Mouse (Mus musculus): ENCODE measurements around the gene Actn4. TPM values are rescaled to one million over a fixed set of nuclear protein-coding genes. Genes with fewer than 3 reads are reported as not detected.
A peak's percentile ranks its signal among the peaks of the same experiment; 100 is the strongest.
"Not testable (repeated sequence)": the region's sequence is repeated elsewhere in the genome, so short reads cannot be mapped to it uniquely, and the experiment has no call there.

Gene Actn4
- polyA plus RNA-seq, 1 experiment from 2014 or later, result 319 TPM

- Histone ChIP-seq H3K4me2 (no peak overlapping the region), H3K36me3 (peaks cover 69% of the 10 kb centered on the region), H3K9me3 (no peaks in the 10 kb centered on the region), H3K9ac (no peak overlapping the region), H3K4me1 (peaks cover 4% of the 10 kb centered on the region; the same call in 1 of the 2 replicates), H3K27ac (no peak overlapping the region), H3K4me3 (replicated peaks) (no peak overlapping the region), H3K27me3 (replicated peaks) (peaks cover 5% of the 10 kb centered on the region; the same call in 1 of the 2 replicates)
- ATAC-seq (ENCODE audit: insufficient read depth, low FRiP score, low read depth), result peak; percentile 48
- WGBS, result 37% methylated on average over 7 of the region's 7 CpGs
Observed at GRCm38 (mm10) chr7:28893643-28894265, 68.4 kb downstream of the Actn4 start.

- 94% methylated on average over 17 of the region's 17 CpGs for WGBS
- H3K27ac ChIP-seq, result no peak overlapping the region
Observed at GRCm38 (mm10) chr7:28892601-28893000, 69.5 kb downstream of the Actn4 start.

DNA sequence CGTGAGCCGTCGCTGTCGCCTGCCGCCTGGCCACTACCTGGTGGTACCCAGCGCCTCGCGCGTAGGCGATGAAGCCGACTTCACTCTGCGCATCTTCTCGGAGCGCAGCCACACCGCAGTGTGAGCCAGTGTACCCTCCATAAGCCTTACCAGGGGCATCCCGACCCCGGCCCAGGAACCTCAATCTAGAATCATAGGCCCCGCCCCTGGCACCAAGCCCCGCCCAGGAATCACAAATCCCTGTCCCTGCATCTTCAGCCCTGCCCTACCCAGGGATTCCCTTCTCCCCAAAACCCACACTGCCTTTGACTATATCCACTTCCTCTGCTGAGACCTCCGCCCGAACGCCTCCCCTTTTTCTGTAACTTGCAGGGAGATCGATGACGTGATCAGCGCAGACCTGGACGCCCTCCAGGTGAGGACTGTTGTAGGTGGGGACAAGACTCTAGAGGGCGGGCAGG, 73.4 kb downstream of the Actn4 start:
- Histone ChIP-seq H3K9ac (no peak overlapping the region), H3K4me2 (peak overlapping the region; percentile 66)

More at GRCm38 (mm10) chr7:28892601-28893000, 69.5 kb downstream of the Actn4 start:
- Histone ChIP-seq H3K9ac (no peak overlapping the region), H3K4me1 (peaks cover 10% of the 10 kb centered on the region; the same call in 1 of the 2 replicates), H3K4me2 (no peak overlapping the region), H3K4me3 (replicated peaks) (no peak overlapping the region), H3K36me3 (peaks cover 57% of the 10 kb centered on the region), H3K9me3 (no peaks in the 10 kb centered on the region), H3K27me3 (replicated peaks) (peaks cover 16% of the 10 kb centered on the region)
- no peak for ATAC-seq (ENCODE audit: insufficient read depth, low FRiP score, low read depth)

GRCm38 (mm10) chr7:28886486-28886885, 75.7 kb downstream of the Actn4 start:
- WGBS, result 26% methylated on average over 14 of the region's 14 CpGs
- Histone ChIP-seq H3K27me3 (replicated peaks) (peaks cover 20% of the 10 kb centered on the region), H3K27ac (no peak overlapping the region), H3K36me3 (0 out of 2 replicates have a peak, but pooled peaks cover 7% of the 10 kb centered on the region), H3K9ac (no peak overlapping the region), H3K4me3 (replicated peaks) (no peak overlapping the region), H3K4me1 (peaks cover 10% of the 10 kb centered on the region; the same call in 1 of the 2 replicates), H3K4me2 (no peak overlapping the region), H3K9me3 (no peaks in the 10 kb centered on the region)
- no peak for ATAC-seq (ENCODE audit: insufficient read depth, low FRiP score, low read depth)

More for the DNA sequence above, 73.4 kb downstream of the Actn4 start:
- no peaks in the 10 kb centered on the region for H3K9me3 ChIP-seq
- 3% methylated on average over 27 of the region's 27 CpGs for WGBS
- peaks cover 20% of the 10 kb centered on the region for H3K27me3 ChIP-seq (replicated peaks)
- no peak overlapping the region for H3K27ac ChIP-seq
- peak; percentile 13; the same call in 1 of the 2 replicates for ATAC-seq (ENCODE audit: insufficient read depth, low FRiP score, low read depth)
- peaks cover 25% of the 10 kb centered on the region for H3K36me3 ChIP-seq
- peaks cover 10% of the 10 kb centered on the region; the same call in 1 of the 2 replicates for H3K4me1 ChIP-seq
- H3K4me3 ChIP-seq (replicated peaks), result peak overlapping the region; percentile 35

- H3K4me1 ChIP-seq; H3K9me3 ChIP-seq; H3K36me3 ChIP-seq; H3K9ac ChIP-seq; H3K4me2 ChIP-seq; H3K27ac ChIP-seq; ATAC-seq (ENCODE audit: insufficient read depth, low FRiP score, low read depth); H3K4me3 ChIP-seq (replicated peaks): not testable (repeated sequence)
- peaks cover 14% of the 10 kb centered on the region for H3K27me3 ChIP-seq (replicated peaks)
- 88% methylated on average over 4 of the region's 4 CpGs for WGBS
Observed at GRCm38 (mm10) chr7:28883704-28884103, 78.4 kb downstream of the Actn4 start.

- no peaks in the 10 kb centered on the region for H3K4me1 ChIP-seq
- 77% methylated on average over 11 of the region's 11 CpGs for WGBS
- no peak overlapping the region for H3K27ac ChIP-seq
- H3K4me2 ChIP-seq, result no peak overlapping the region
- peaks cover 7% of the 10 kb centered on the region for H3K27me3 ChIP-seq (replicated peaks)
- ATAC-seq (ENCODE audit: insufficient read depth, low FRiP score, low read depth), result no peak
- H3K9ac ChIP-seq, result no peak overlapping the region
- no peaks in the 10 kb centered on the region for H3K9me3 ChIP-seq
- H3K4me3 ChIP-seq (replicated peaks), result no peak overlapping the region
- H3K36me3 ChIP-seq, result no peaks in the 10 kb centered on the region
Observed at GRCm38 (mm10) chr7:28883039-28883438, 79.1 kb downstream of the Actn4 start.

DNA sequence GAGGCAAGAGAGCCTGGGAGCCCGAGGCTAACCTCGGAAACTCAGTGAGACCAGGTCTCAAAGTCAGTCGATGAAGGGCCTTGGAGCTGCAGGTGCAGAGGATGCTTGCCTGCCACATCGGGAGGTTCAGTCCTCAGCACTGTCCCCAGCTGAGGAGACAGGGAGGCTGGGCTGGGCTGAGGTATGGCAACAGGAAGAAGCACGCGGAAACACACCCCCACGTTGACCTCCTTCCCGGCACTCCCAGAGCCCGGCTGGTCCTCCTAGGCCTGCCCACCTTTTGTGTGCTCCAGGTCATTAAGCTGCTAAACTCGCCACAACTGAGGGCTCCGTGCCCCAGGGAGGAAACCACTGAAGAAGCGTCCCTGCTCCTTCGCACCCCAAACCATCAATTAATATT, 80.9 kb downstream of the Actn4 start, which contains the start of gene Capn12:
TSS of gene Capn12 (plus strand) at position 224 of the 400 bp plus-strand sequence.
- Histone ChIP-seq H3K4me1 (no peaks in the 10 kb centered on the region), H3K9ac (no peak within 1 kb of the TSS), H3K4me2 (no peak within 1 kb of the TSS), H3K27me3 (replicated peaks) (no peaks in the 10 kb centered on the region), H3K4me3 (replicated peaks) (no peak within 1 kb of the TSS), H3K9me3 (no peaks in the 10 kb centered on the region), H3K27ac (no peak within 1 kb of the TSS), H3K36me3 (no peaks in the 10 kb centered on the region)
- 44% methylated on average over 13 of the region's 13 CpGs for WGBS
- ATAC-seq (ENCODE audit: insufficient read depth, low FRiP score, low read depth), result no peak

DNA sequence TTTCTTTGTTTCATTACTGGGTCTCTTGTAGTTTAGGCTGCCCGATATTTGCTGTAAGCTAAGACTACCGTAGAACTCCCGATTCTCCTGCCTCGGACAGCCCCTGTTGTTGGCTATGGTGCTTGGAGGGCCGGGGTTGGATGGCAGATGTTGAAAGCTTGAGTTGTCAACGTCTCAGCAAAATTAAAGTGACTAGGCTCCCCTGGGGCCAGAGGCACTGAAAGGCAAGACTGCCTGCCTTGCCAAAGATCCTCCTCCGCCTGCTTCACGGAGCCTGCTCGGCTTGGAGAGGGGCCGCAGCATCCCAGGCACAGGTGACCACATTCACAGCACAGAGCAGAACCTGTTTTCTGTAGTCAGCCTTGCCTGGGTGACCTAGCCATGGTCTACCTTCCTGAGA, 81.6 kb downstream of the Actn4 start:
- no peaks in the 10 kb centered on the region for H3K9me3 ChIP-seq
- no peak overlapping the region for H3K9ac ChIP-seq
- no peaks in the 10 kb centered on the region for H3K36me3 ChIP-seq
- ATAC-seq (ENCODE audit: insufficient read depth, low FRiP score, low read depth), result no peak
- H3K27me3 ChIP-seq (replicated peaks), result no peaks in the 10 kb centered on the region
- WGBS, result 83% methylated on average over 10 of the region's 10 CpGs
- H3K4me3 ChIP-seq (replicated peaks), result no peak overlapping the region
- H3K4me1 ChIP-seq, result no peaks in the 10 kb centered on the region
- H3K27ac ChIP-seq, result no peak overlapping the region
- H3K4me2 ChIP-seq, result no peak overlapping the region

GRCm38 (mm10) chr7:28879606-28880005, 82.5 kb downstream of the Actn4 start:
- Histone ChIP-seq H3K9me3 (no peaks in the 10 kb centered on the region), H3K4me2 (no peak overlapping the region), H3K4me3 (replicated peaks) (no peak overlapping the region), H3K4me1 (no peaks in the 10 kb centered on the region), H3K27me3 (replicated peaks) (no peaks in the 10 kb centered on the region), H3K36me3 (no peaks in the 10 kb centered on the region), H3K9ac (no peak overlapping the region), H3K27ac (no peak overlapping the region)
- ATAC-seq (ENCODE audit: insufficient read depth, low FRiP score, low read depth), result peak; percentile 30; the same call in 1 of the 2 replicates
- WGBS, result 75% methylated on average over 7 of the region's 7 CpGs

DNA sequence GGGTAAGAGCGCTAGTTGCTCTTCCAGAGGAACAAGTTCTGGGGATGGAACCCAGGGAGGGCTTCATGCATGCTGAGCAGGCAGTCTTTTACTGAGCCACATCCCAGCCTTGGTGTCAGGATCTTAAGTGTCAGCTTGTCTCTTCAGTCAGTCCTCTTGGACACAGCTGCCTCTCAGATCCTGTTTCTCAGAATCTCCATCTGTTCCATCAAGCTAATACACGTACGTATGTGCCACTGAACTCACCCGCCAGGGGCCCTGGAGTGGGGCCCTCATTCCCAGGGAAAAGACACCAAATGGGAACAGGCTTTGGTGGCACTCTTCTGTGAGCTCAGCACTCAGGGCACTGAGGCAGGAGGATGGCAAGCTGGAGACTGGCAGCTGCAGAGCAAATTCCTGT, 84.3 kb downstream of the Actn4 start:
- WGBS, result 62% methylated on average over 4 of the region's 4 CpGs
- Histone ChIP-seq H3K4me1 (no peaks in the 10 kb centered on the region), H3K4me3 (replicated peaks) (no peak overlapping the region), H3K4me2 (no peak overlapping the region), H3K36me3 (no peaks in the 10 kb centered on the region), H3K9ac (no peak overlapping the region), H3K9me3 (no peaks in the 10 kb centered on the region), H3K27ac (no peak overlapping the region), H3K27me3 (replicated peaks) (no peaks in the 10 kb centered on the region)
- no peak for ATAC-seq (ENCODE audit: insufficient read depth, low FRiP score, low read depth)

DNA sequence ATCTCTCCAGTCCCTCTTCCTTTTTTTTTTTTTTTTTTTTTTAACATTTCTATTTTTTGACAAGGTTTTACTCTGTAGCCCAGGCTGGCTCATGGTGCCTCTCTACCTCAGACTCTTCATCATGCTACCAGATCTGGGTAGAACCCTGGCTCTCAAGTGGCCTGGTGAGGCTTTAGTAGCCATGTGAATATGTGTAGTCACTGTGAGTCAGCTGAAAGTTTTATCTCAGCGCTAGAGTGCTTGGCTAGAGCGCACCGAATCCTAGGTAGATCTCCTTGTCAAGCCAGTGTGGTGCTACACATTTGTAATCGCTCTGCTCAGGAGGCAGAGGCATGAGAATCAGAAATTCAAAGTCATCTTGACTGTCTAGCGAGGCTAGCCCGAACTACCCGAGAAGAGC, 85.0 kb downstream of the Actn4 start:
- 79% methylated on average over 7 of the region's 7 CpGs for WGBS
- Histone ChIP-seq H3K4me3 (replicated peaks) (no peak overlapping the region), H3K27me3 (replicated peaks) (no peaks in the 10 kb centered on the region), H3K4me2 (no peak overlapping the region), H3K9me3 (no peaks in the 10 kb centered on the region), H3K9ac (no peak overlapping the region), H3K4me1 (no peaks in the 10 kb centered on the region), H3K36me3 (no peaks in the 10 kb centered on the region), H3K27ac (no peak overlapping the region)
- ATAC-seq (ENCODE audit: insufficient read depth, low FRiP score, low read depth), result peak; percentile 58; the same call in 1 of the 2 replicates

GRCm38 (mm10) chr7:28876099-28876498, 86.0 kb downstream of the Actn4 start:
- no peaks in the 10 kb centered on the region for H3K27me3 ChIP-seq (replicated peaks)
- 73% methylated on average over 4 of the region's 4 CpGs for WGBS

More at GRCm38 (mm10) chr7:28876099-28876498, 86.0 kb downstream of the Actn4 start:
- H3K4me3 ChIP-seq (replicated peaks), result no peak overlapping the region
- no peaks in the 10 kb centered on the region for H3K36me3 ChIP-seq
- H3K27ac ChIP-seq, result no peak overlapping the region
- no peaks in the 10 kb centered on the region for H3K9me3 ChIP-seq
- no peak overlapping the region for H3K4me2 ChIP-seq
- no peaks in the 10 kb centered on the region for H3K4me1 ChIP-seq
- H3K9ac ChIP-seq, result no peak overlapping the region
- ATAC-seq (ENCODE audit: insufficient read depth, low FRiP score, low read depth), result no peak

Data from stomach, embryonic 15.5 days (tissue).